8 mouse cellular contexts compared by ENCODE assay signal in the genomic region with DNA sequence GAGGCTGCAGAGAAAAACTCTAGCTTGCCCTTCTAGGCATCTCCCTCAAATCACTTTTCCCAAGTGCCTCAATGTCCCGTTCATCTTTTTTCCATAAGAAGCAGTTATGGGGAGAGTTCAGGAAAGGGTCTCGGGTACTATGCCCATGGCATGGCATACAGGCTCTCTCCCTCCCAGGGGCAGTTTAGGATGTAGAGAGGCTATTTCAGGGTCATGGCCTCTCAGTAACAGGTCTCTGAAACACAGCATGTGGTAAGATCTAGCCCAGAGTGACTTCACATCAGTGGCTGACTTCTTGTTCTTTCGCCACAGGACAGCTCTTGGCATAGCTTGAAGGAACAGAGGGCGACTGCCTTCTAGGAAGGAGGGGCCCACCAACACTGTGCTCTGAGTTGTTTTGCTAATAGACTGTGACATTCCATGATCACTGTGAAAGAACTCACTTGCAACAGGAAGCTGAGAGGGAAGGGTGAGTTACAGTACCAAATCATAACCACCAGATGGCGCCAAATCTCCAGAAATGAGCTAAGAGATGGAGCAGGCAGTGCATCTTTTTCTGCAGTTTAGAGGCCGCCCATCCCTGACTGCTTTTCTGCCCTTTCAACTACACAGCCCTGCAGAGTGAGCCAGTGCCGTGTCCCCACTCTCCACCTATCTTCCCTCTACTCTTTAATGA.
A peak's percentile ranks its signal among the peaks of the same experiment; 100 is the strongest.
DNase-seq lines count a peak whose midpoint lies in the region; ATAC-seq and TF ChIP-seq lines count a peak whose summit lies in the region.

No protein-coding gene starts in this region.

- no peak overlapping the region for H3K27ac ChIP-seq in embryonic facial prominence, embryonic 15.5 days (replicated peaks)
- H3K27ac ChIP-seq in heart, embryonic 10.5 days = no peak overlapping the region
- H3K27ac ChIP-seq in kidney, postnatal 0 days = no peak overlapping the region
- no peak overlapping the region for H3K27ac ChIP-seq in liver, embryonic 13.5 days
- H3K27ac ChIP-seq in neural tube, embryonic 14.5 days (ENCODE audit: low read depth, low read length) = no peak overlapping the region

- peak; percentile 92 for DNase-seq in brain, adult 2 months (ENCODE audit: low read depth, low spot score)
- DNase-seq in heart, embryonic 10.5 days (ENCODE audit: low spot score) = peak; percentile 81
- DNase-seq in kidney, postnatal 0 days (ENCODE audit: low spot score) = peak; percentile 89
- DNase-seq in liver, embryonic 13.5 days = peak; percentile 9
- DNase-seq in thymus, postnatal 25 days = peak; percentile 27

- no peak overlapping the region for H3K4me3 ChIP-seq in E14TG2a.4 (replicated peaks; ENCODE audit: low read length)
- no peak overlapping the region for H3K4me3 ChIP-seq in embryonic facial prominence, embryonic 15.5 days (replicated peaks)
- no peak overlapping the region for H3K4me3 ChIP-seq in heart, embryonic 10.5 days
- no peak overlapping the region for H3K4me3 ChIP-seq in kidney, postnatal 0 days (replicated peaks; ENCODE audit: low read depth, low read length)
- H3K4me3 ChIP-seq in liver, embryonic 13.5 days (replicated peaks) = no peak overlapping the region
- no peak overlapping the region for H3K4me3 ChIP-seq in neural tube, embryonic 14.5 days (ENCODE audit: low read depth, low read length)

- H3K9me3 ChIP-seq in E14TG2a.4 (ENCODE audit: low read length) = no peaks in the 10 kb centered on the region
- no peaks in the 10 kb centered on the region for H3K9me3 ChIP-seq in embryonic facial prominence, embryonic 15.5 days (replicated peaks)
- no peaks in the 10 kb centered on the region for H3K9me3 ChIP-seq in heart, embryonic 10.5 days
- no peaks in the 10 kb centered on the region for H3K9me3 ChIP-seq in kidney, postnatal 0 days (replicated peaks; ENCODE audit: low read length)
- no peaks in the 10 kb centered on the region for H3K9me3 ChIP-seq in liver, embryonic 13.5 days (replicated peaks)
- H3K9me3 ChIP-seq in neural tube, embryonic 14.5 days (ENCODE audit: control insufficient read depth, low read length) = no peaks in the 10 kb centered on the region

- peaks cover 9% of the 10 kb centered on the region for H3K4me1 ChIP-seq in E14TG2a.4 (replicated peaks; ENCODE audit: low read depth, low read length)
- no peaks in the 10 kb centered on the region for H3K4me1 ChIP-seq in embryonic facial prominence, embryonic 15.5 days
- no peaks in the 10 kb centered on the region for H3K4me1 ChIP-seq in heart, embryonic 10.5 days
- H3K4me1 ChIP-seq in kidney, postnatal 0 days (replicated peaks; ENCODE audit: insufficient read depth, low read length) = no peaks in the 10 kb centered on the region
- no peaks in the 10 kb centered on the region for H3K4me1 ChIP-seq in liver, embryonic 13.5 days (replicated peaks)
- 0 out of 2 replicates have a peak, but pooled peaks cover 2% of the 10 kb centered on the region for H3K4me1 ChIP-seq in neural tube, embryonic 14.5 days (ENCODE audit: control insufficient read depth, insufficient read depth, low read length)

- WGBS in embryonic facial prominence, embryonic 15.5 days = 23% methylated on average over 7 of the region's 7 CpGs
- WGBS in heart, embryonic 10.5 days = 19% methylated on average over 7 of the region's 7 CpGs
- 26% methylated on average over 7 of the region's 7 CpGs for WGBS in kidney, postnatal 0 days
- 18% methylated on average over 7 of the region's 7 CpGs for WGBS in liver, embryonic 13.5 days (ENCODE audit: insufficient replicate concordance)
- WGBS in neural tube, embryonic 14.5 days = 16% methylated on average over 7 of the region's 7 CpGs

- H3K4me2 ChIP-seq in embryonic facial prominence, embryonic 15.5 days (replicated peaks) = no peak overlapping the region
- H3K4me2 ChIP-seq in kidney, postnatal 0 days (ENCODE audit: low read length) = no peak overlapping the region
- H3K4me2 ChIP-seq in liver, embryonic 13.5 days = no peak overlapping the region
- no peak overlapping the region for H3K4me2 ChIP-seq in neural tube, embryonic 14.5 days (ENCODE audit: low read depth, low read length)

- H3K27me3 ChIP-seq in E14TG2a.4 (ENCODE audit: insufficient read depth, low read length) = peaks cover 9% of the 10 kb centered on the region
- H3K27me3 ChIP-seq in embryonic facial prominence, embryonic 15.5 days = no peaks in the 10 kb centered on the region; the same call in 1 of the 2 replicates
- no peaks in the 10 kb centered on the region; the same call in 1 of the 2 replicates for H3K27me3 ChIP-seq in heart, embryonic 10.5 days (ENCODE audit: insufficient read depth, poor library complexity, severe bottlenecking)
- H3K27me3 ChIP-seq in kidney, postnatal 0 days (ENCODE audit: insufficient read depth, low read length) = no peaks in the 10 kb centered on the region
- H3K27me3 ChIP-seq in liver, embryonic 13.5 days = no peaks in the 10 kb centered on the region
- H3K27me3 ChIP-seq in neural tube, embryonic 14.5 days (ENCODE audit: control insufficient read depth, insufficient read depth, low read length) = no peaks in the 10 kb centered on the region

- no peak overlapping the region for H3K9ac ChIP-seq in embryonic facial prominence, embryonic 15.5 days
- H3K9ac ChIP-seq in kidney, postnatal 0 days (ENCODE audit: low read depth, low read length) = no peak overlapping the region
- no peak overlapping the region for H3K9ac ChIP-seq in liver, embryonic 13.5 days
- no peak overlapping the region for H3K9ac ChIP-seq in neural tube, embryonic 14.5 days (replicated peaks; ENCODE audit: low read depth, low read length)

- H3K36me3 ChIP-seq in E14TG2a.4 (ENCODE audit: insufficient read depth, low read length) = no peaks in the 10 kb centered on the region
- no peaks in the 10 kb centered on the region for H3K36me3 ChIP-seq in embryonic facial prominence, embryonic 15.5 days
- H3K36me3 ChIP-seq in heart, embryonic 10.5 days = no peaks in the 10 kb centered on the region
- no peaks in the 10 kb centered on the region for H3K36me3 ChIP-seq in kidney, postnatal 0 days (ENCODE audit: insufficient read depth, low read length)
- H3K36me3 ChIP-seq in liver, embryonic 13.5 days = no peaks in the 10 kb centered on the region
- no peaks in the 10 kb centered on the region for H3K36me3 ChIP-seq in neural tube, embryonic 14.5 days (ENCODE audit: control insufficient read depth, insufficient read depth, low read length)

- ATAC-seq in embryonic facial prominence, embryonic 15.5 days (ENCODE audit: insufficient number of reproducible peaks, low FRiP score, low TSS enrichment, low read depth) = peak; percentile 47; the same call in 1 of the 2 replicates
- no peak for ATAC-seq in kidney, postnatal 0 days (replicated peaks; ENCODE audit: low FRiP score, low read depth)
- ATAC-seq in liver, embryonic 13.5 days (ENCODE audit: low read depth) = no peak
- ATAC-seq in neural tube, embryonic 14.5 days (ENCODE audit: low read depth) = peak; percentile 87

- peak; percentile 52 for TF ChIP-seq CTCF in E14TG2a.4 (conservative IDR thresholded peaks at IDR 0.05; ENCODE audit: low read length)
- peak; percentile 94 for TF ChIP-seq CTCF in kidney, postnatal 0 days (IDR thresholded peaks at IDR 0.05; ENCODE audit: low read depth)

Comparison
In these comparisons a context has a peak if more than half of its experiments do, and no peak if none do; other contexts are left out.
1. DNase-seq: peak in every context shown above with its lines; median percentile 92 in brain, adult 2 months; 89 in kidney, postnatal 0 days; 81 in heart, embryonic 10.5 days; 27 in thymus, postnatal 25 days; 9 in liver, embryonic 13.5 days.
2. ATAC-seq: peak in embryonic facial prominence, embryonic 15.5 days (single experiment) and neural tube, embryonic 14.5 days (single experiment); none in kidney, postnatal 0 days (single experiment) and liver, embryonic 13.5 days (single experiment).